Mouse (Mus musculus) kidney, postnatal 14 days (tissue): ENCODE results near the gene Crlf3.
"Not testable (repeated sequence)": the region's sequence is repeated elsewhere in the genome, so short reads cannot be mapped to it uniquely, and the experiment has no call there.

Experiments used
- DNase-seq: peaks from one replicate; pipeline ENCODE4 v3.0.0; 2022; ENCODE audit warnings: mixed read lengths

Gene Crlf3

DNA sequence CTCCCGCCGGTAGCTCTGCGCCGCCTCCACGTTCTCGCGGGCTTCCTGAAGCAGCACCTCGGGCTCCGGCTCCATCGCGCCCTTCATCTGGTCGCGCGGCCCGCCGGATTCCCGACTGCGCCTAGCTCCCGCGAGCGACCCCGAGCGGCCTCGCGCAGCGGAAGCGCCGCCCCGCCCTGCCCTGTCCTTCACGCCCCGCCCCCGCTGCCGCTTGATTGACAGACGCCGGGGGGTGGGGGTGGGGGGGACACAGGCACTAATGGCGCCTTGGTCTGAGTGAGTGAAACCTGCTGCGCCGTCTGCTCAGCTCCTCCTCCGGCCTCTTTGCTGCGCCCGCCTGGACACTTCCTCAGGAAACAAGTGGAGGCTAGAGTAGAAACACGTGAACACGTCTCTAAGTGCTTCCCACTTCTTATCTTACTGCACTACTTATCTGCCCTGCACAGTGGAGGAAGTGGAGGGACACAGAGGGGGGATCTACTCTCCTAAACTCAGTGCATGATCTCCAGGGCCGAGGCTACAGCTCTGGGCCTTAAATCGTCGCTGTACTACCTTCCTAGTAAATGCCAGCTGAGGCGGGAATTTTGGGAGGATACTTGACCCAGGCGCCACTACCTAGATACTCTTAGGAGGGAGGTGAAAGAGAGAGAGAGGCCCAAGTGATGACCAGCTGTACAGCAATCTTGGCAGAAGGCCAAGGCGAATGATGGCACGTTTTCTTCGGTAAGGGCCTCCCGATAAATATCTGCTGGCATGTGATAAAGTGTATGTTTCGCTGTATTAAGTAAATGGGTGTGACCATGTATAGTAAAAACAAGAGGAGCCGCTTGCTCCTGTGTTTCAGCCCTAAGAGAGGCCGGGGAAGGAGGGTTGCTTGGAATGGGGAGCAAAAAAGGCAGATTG, at the start of gene Crlf3:
Gene Crlf3 (minus strand): TSS at position 166 of the 903 bp plus-strand sequence.
- peak; percentile 97 for DNase-seq

DNA sequence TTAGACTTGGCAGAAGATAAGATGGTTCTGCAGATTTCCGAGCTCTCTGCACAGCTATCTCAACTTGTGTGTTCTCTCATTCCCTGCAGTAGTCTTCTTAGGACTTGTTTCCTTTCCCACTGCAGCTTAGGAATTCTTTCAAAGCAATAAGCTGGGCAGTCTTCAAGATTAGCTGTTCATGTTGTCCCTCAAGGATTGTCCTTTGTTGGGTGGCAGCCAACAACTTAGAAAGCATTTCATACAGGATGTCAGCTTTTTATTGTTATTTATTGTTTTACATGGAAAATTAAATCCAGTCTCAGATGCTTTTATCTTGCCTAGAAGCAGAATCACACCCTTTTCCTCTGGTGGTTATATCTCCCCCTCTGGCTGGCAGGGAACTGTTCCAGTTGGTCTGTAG, 35.6 kb upstream of the Crlf3 start:
- peak; percentile 66 for DNase-seq

DNA sequence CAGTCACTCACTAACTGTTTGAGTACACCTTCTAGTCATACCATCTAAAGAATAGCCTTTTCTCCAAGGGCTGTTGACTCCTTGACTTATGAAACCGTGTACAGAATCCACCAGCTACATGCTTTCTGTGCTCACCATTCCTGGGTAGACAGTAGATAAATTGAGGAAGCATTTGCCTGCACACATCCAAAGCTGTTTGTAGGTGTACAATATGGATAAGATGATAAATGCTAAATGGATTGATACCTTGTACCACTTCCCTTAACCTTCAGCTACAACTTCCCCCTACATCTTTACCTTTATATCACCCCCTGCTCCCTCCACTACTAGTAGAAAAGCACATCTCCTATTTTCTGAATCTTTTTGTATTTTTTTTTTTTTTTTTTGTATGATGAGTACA, 23.6 kb upstream of the Crlf3 start:
- DNase-seq = no peak

DNA sequence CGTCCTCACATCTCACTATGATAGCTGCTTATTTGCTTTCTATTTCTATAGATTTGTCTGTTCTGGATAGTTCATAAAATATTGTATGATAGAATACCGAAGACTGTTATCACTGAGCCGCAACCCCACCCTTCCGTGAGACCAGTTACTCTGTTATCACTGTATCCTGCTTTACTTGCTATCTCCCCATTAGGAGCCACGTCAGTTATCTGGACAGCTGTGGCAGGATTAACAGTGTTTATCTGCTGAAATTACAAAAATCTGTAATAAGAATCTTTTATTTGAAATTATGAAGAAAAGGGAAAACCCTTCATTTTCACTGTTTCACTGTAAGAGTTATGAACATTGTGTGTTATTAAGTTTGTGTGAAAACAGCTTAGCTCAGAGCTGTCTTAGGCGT, 20.5 kb upstream of the Crlf3 start:
- DNase-seq = no peak

DNA sequence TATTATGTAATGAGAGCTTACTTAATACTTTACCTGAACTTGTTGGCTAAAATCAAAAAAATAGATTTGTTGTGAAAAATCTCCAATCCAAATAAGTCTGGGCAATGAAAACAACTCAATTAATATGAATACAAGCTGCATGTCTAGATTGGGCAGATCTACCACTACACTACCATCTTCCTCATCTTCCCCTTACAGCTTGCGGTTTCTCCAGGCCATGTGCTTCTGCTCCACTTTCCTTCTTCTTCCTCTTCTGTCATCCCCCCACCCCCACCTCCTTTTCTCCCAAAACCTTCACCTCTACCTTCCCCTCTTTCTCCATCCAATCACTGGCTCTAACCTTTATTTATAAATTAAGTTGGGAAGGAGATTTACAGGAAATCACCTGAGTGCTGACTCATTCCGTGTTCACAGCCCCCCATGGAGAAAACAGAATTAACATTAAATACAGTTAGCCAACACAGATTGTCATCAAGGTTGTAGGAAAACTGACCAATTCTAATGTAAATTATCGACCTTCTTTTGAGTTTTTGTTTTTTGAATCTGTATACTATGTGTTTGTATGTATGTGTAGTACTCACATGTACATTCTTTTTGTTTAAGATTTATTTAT, 17.8 kb upstream of the Crlf3 start:
- DNase-seq = no peak

DNA sequence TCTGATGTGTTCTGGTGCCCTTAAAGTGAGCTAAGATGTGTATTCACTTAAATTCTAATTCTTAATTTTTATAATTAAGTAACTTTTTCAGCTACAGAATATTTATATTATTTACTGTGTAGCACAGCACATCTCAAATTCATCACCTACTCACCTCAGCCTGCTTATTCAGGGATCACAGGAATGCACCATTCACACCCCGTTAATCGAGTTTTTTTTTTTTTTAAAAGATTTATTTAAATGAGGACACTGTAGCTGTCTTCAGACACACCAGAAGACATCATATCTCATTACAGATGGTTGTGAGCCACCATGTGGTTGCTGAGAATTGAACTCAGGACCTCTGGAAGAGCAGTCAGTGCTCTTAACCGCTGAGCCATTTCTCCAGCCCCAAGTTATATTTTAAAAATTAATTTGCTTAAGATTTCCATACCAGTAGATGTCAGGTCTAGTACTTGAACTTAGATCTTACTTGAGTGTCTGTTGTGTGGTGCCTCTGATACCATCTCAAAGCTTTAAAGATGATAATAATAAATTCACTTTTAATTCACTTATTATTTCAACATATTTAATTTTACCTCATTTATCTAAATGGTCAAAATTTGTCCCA, 9.9 kb upstream of the Crlf3 start:
- DNase-seq = no peak

DNA sequence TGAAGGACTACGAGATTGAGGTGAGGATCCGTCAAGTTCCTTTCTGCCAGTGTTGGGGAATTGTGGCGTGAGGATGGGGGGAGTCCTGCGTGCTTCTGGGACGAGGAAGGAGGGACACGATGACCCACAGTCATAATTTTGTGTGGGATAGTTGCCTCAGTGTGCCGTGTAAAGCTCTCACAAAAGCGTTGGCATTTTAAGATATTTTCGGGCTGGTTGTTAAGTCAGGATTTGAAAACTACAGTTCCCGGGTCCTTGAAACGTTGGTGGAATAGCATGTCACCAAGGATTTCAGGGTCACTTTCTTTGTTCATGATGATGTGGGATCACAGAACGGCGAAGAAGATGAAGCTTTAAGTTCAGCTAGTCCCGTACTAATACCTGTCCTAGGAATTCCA, 9.0 kb upstream of the Crlf3 start:
- DNase-seq = no peak

DNA sequence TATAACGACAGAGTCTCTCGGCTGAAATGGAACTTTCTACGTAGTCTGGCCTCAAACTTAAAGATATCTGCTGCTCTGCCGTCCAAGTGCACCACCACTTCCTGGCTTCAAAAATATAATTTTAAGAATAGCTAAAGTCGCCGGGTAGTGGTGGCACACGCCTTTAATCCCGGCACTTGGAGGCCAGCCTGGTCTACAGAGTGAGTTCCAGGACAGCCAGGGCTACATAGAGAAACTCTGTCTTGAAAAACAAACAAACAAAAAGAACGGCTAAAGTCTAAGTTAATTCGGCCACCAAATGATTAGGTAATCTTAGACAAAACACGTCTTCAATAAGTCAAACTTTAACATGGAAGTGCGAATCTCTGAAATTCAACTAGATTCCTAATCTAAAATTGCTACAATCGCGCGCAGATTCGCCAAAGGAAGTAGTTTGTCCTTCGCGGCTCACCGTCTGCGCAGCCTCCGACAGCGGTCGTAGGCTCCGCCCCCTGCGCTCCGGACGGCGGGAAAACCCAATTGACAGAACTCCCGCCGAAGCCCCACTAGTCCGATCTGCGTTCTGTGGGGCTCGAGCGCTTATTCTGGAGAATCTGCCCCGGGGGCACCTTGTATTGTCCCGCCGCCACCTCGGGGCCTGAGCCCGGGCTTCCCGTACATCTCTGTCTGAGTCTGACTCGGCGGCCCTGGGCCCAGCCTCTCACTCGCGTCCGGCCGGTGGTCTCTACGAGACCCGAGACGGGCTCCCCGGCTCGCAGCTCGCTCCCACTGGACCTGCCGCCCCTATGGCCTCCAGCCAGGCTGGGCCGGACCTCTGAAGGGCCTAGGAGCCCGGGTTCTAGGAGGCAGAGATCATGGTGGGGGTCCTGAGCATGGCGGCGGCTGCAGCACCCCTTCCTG, 8.4 kb upstream of the Crlf3 start, which contains the start of gene Atad5:
Gene Atad5 (plus strand): TSS at position 484 of the 900 bp plus-strand sequence.
- DNase-seq = peak; percentile 93

DNA sequence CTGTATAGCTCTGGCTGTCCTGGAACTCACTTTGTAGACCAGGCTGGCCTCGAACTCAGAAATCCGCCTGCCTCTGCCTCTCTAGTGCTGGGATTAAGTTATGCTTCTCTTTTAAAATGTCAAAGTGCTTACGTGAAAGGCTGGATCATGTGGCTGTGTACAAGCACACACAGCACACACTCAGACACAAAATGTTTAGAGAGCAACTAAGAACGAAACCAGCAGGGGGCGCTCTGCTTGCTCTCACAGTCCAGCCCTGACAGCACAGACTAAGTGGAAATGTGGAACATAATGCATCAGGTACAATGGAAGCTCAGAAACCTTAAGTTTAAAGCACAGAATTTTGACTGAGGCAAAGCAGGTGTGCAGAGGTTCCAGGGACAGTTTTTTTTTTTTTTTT, 6.1 kb upstream of the Crlf3 start:
- peak; percentile 89 for DNase-seq

DNA sequence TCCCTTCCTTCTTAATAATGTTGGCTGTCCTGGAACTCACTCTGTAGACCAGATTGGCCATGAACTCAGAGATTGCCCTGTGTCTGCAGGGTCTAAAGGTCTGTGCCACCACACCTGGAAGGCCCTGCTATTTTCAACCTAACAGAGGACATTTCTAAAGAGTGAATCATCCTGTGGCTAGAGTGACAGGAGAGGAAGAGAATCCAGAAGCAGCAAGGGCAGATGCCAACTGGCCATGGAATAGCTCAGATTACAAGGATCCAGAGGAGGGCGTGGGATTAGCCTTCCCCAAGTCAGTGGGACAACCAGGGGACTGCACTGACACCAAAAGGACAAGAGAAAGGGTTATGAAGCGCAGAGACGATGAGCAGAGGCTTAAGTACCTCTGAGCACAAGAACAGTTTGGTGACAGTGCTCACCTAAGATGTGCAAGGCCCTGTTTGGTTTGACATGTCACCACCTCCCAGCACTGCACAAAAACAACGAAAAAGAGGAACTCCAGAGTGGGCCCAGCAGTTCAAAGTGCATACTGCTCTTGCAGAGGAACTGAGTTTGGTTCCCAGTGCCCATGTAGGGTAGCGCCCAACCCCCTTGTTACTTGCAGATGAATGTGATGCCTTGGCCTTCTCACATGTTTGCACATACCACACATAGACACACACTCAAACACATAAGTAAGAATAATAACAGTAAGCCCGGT, 4.7 kb upstream of the Crlf3 start:
- DNase-seq = no peak

DNA sequence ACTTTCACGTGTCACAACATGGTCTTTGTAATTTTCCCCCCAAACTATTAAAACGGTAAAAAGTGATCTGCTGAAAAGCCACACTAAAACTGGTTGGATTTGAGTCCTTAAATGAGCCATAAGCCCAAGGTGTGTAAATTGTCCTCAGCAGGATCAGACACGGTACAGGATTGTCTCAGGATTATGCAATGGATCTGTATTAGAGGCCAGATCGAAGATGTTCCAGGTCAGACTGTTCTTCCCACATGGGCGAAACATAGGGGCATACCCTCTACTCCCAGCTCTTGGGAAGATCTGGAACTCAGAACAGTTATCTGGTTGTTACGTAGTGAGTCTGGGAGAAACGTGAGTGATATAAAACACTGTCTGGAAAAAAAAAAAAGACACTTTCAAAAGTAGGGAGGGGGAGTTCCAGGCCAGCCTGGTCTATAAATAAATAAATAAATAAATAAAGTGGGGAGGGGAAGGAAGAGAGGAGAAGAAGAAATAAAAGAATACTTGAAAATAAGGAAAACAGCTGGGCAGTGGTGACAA, 1.1 kb upstream of the Crlf3 start:
- no peak for DNase-seq

DNA sequence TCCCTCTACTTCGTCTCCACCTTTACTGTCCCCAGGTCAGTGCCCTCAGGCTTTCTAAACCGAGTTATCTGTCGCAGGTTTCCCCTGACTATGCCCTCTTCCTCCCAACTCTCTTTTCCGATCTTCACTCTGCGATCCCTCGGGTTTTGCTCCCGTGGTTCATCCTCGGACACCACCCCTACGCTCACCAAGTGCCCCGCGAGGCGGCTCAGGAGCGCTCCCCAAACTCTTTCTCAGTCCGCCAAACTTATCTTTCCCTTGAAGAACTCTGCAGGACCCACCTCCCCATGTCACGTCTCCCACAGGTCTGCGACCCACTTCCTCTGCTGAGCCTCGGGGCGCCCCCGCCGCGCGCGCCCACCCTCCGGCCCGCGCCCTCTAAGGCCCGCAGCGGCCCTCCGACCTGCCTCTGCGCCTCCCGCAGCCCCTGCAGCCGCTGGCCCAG, 388 bp downstream of the Crlf3 start:
- no peak for DNase-seq

DNA sequence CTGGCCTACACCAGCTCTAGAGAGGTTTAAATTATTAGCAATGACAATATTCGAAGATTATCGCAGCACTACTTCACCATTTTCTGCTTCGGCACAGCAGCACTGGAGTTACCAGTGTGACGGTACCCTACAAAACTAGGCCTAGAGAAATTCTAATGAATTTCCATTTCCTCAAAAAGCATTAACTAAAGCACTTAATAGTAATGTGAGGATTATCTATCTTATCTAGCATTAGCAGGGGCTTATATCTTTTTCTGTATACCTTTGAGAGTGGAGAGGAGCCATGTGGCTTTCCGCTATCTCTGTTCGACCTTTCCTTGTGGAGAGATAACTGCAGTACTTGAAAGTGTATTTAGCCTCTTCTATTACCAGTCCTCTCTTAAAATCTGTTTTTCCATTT, 1.0 kb downstream of the Crlf3 start:
- DNase-seq = no peak

DNA sequence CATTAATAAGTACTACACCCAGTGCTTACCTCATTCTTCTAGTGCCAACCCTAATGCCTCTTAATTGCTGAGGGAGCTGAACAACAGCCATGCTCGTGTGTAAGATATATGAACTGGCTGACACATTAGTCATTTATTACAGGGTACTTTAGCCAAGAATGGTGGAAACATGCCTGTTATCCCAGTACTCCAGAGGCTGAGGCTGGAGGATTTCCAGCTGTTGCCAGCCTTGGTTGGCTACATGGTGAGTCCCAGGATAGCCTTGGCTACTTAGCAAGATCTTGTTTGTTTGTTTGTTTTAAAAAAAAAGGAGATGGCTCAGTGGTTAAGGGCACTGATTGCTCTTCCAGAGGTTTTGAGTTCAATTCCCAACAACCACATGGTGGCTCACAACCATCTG, 2.0 kb downstream of the Crlf3 start:
- no peak for DNase-seq

DNA sequence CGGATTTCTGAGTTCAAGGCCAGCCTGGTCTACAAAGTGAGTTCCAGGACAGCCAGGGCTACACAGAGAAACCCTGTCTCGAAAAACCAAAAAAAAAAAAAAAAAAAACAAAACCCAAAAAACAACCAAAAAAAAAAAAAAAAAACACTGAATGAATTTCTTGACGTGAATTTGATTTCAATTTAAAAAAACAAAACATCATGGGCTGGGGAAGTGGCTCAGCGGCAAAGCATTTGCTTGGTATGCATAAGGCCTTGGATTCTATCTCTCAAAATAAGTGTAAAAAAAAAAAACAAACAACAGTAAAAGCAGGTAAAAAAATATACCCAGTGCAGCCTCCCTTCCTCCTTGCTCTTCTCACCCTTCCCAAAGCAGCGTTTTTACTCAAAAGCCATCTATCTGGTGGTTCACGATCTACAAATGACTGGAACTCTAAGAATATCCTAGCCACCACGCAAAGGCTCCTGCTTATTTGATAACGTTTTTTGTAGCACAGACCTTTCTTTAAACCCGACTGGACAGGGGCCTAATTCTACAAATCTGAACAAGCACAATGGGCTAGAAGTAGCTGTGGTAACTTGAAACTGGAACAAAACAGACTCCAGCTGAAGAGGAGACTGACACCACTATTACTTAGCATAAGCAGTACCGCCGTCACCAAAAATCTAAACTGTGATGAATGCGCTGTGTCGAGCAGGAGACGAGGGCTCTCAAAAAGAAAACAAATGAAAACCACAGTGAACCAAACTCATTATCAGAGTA, 2.8 kb downstream of the Crlf3 start:
- DNase-seq = no peak

DNA sequence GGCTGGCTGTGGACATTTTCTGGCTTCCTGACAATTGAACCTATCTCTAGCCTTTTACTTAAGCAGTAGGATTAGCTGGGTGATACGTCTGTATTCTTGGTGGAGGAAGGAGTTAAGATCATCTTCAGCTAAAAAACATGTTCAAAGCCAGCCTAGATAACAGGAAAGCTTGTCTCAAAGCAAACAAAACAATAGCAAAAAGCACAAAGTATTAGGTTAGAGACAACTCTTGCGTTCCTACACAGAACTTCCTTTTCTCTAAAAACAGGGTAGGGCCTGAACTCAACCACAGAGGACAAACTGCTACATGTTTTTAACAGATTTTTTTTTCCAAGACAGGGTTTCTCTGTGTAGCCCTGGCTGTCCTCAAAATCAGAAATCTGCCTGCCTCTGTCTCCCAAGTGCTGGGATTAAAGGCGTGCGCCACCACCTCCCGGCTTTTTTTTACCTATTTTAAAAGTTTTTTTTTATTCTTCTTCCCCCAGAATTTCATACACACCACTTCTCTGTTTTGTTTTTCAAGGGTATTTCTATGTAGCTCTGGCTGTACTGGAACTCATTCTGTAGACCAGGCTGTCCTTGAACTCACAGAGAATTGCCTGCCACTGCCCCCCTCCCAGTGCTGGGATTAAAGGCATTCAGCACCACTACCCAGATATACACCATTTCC, 5.0 kb downstream of the Crlf3 start:
- DNase-seq = no peak

DNA sequence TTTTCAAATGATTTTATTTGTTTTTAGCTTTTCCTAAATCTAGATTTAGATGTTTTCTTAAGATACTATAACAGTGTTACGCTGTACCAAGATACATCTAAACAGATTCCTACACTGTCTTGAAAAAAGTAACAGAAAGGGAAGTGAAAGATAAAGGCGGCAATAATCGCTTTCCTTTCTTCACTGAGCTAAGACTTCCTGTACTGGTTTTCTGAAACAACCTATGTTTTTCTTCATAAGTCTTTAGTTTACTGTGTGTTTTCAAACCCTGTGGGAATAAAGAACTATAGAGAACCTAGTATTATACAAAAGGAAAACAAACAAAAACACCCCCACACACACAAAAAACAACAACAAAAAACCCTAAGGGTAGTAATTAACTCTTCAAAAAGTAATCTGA, 8.4 kb downstream of the Crlf3 start:
- no peak for DNase-seq

DNA sequence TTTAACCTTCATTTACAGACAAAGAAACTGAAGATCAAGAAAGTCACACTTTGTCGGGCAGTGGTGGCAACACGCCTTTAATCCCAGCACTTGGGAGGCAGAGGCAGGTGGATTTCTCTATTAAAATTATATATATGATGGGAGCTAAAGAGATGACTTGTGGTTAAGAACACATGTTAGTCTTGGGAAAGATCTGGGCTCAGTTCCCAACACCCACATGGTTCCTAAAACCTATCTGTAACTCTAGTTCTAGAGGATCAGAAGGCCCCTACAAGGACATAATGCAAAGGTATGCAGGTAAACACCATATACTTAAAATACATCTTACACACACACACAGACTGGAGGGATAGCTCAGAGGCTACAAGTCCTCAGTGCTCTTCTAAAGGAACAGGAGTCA, 9.8 kb downstream of the Crlf3 start:
- DNase-seq = no peak

DNA sequence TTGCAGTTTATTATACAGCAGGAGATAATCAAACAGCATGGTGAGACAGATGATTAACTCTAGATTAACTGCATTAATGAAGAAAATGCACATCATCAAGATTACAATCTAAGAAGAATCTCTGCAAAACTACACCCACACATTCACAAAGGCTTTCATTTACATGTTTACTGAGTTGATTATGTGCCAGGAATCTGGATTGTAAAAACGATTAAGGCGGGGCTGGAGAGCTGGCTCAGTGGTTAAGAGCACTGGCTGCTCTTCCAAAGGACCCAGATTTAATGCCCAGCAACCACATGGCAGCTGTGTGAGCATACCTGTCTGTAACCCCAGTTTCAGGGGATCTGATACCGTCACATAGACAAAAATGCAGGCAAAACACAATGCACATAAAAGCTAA, 11.0 kb downstream of the Crlf3 start:
- DNase-seq = no peak

DNA sequence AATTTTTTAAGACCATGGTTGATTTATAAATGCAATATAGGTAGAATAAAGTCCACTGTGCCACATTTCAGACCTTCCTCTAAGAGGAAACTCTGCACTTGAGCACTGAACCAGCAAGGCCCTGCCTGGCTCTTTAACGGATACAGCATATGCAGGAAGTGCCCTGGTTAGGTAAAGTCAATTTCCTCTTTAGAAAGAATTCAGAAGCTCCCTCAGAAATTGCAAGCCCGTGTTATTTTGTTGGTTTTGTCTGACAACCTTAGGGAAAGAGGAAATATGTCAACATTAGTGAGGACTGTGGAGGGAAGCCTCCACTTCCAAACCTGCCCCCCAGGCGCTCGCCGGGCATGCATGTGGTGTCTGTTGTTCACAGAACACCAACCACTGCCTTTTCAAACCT, 13.2 kb downstream of the Crlf3 start:
- DNase-seq = no peak

DNA sequence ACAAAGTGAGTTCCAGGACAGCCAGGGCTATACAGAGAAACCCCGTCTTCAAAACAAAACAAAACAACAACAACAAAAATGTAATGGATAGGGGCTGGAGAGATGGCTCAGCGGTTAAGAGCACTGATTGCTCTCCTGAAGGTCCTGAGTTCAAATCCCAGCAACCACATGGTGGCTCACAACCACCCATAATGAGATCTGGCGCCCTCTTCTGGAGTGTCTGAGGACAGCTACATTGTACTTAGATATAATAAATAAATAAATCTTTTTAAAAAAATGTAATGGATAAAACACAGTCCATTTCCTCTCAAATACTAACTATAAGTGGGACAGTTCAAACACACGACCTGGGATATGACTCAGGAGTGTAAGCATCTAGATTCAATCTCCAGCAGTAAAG, 14.4 kb downstream of the Crlf3 start:
- DNase-seq = not testable (repeated sequence)
